Mouse (Mus musculus): Measurements from ENCODE around the gene Tiam1.
A peak's percentile ranks its signal among the peaks of the same experiment; 100 is the strongest.

The Tiam1 gene

GRCm38 (mm10) chr16:89882477-89883234, 260.9 kb downstream of the Tiam1 start:
- no peak for DNase-seq (ENCODE audit: low spot score)

GRCm38 (mm10) chr16:89877206-89877605, 266.4 kb downstream of the Tiam1 start:
- no peak for DNase-seq (ENCODE audit: low spot score)

GRCm38 (mm10) chr16:89876079-89876478, 267.5 kb downstream of the Tiam1 start:
- no peak for DNase-seq (ENCODE audit: low spot score)

- no peak for DNase-seq (ENCODE audit: low spot score)
Observed at GRCm38 (mm10) chr16:89874012-89874704, 269.4 kb downstream of the Tiam1 start.

GRCm38 (mm10) chr16:89872011-89872942, 271.3 kb downstream of the Tiam1 start:
- no peak for DNase-seq (ENCODE audit: low spot score)

- no peak for DNase-seq (ENCODE audit: low spot score)
Observed at GRCm38 (mm10) chr16:89871382-89871781, 272.2 kb downstream of the Tiam1 start.

- DNase-seq (ENCODE audit: low spot score) = no peak
Observed at GRCm38 (mm10) chr16:89870059-89870458, 273.5 kb downstream of the Tiam1 start.

- DNase-seq (ENCODE audit: low spot score) = no peak
Observed at GRCm38 (mm10) chr16:89868502-89868901, 275.1 kb downstream of the Tiam1 start.

- no peak for DNase-seq (ENCODE audit: low spot score)
Observed at GRCm38 (mm10) chr16:89867212-89867829, 276.2 kb downstream of the Tiam1 start.

- DNase-seq (ENCODE audit: low spot score) = no peak
Observed at GRCm38 (mm10) chr16:89865136-89865535, 278.4 kb downstream of the Tiam1 start.

- no peak for DNase-seq (ENCODE audit: low spot score)
Observed at GRCm38 (mm10) chr16:89864710-89865109, 278.9 kb downstream of the Tiam1 start.

GRCm38 (mm10) chr16:89863264-89863663, 280.3 kb downstream of the Tiam1 start:
- DNase-seq (ENCODE audit: low spot score) = no peak

GRCm38 (mm10) chr16:89861531-89861930, 282.0 kb downstream of the Tiam1 start:
- DNase-seq (ENCODE audit: low spot score) = no peak

- DNase-seq (ENCODE audit: low spot score) = no peak
Observed at GRCm38 (mm10) chr16:89860708-89861107, 282.9 kb downstream of the Tiam1 start.

- DNase-seq (ENCODE audit: low spot score) = no peak
Observed at GRCm38 (mm10) chr16:89857666-89858065, 285.9 kb downstream of the Tiam1 start.

- no peak for DNase-seq (ENCODE audit: low spot score)
Observed at GRCm38 (mm10) chr16:89854731-89855130, 288.8 kb downstream of the Tiam1 start.

- DNase-seq (ENCODE audit: low spot score) = no peak
Observed at GRCm38 (mm10) chr16:89851333-89851732, 292.2 kb downstream of the Tiam1 start.

- no peak for DNase-seq (ENCODE audit: low spot score)
Observed at GRCm38 (mm10) chr16:89848651-89849597, 294.6 kb downstream of the Tiam1 start.

GRCm38 (mm10) chr16:89848179-89848578, 295.4 kb downstream of the Tiam1 start:
- DNase-seq (ENCODE audit: low spot score) = no peak

GRCm38 (mm10) chr16:89845461-89845860, 298.1 kb downstream of the Tiam1 start:
- DNase-seq (ENCODE audit: low spot score) = no peak

- DNase-seq (ENCODE audit: low spot score) = peak; percentile 43
Observed at GRCm38 (mm10) chr16:89844580-89844979, 299.0 kb downstream of the Tiam1 start.

Measured in ovary, postnatal 14 days (tissue).